Mouse (Mus musculus): ENCODE data around the gene Fxyd7.

The Fxyd7 gene

DNA sequence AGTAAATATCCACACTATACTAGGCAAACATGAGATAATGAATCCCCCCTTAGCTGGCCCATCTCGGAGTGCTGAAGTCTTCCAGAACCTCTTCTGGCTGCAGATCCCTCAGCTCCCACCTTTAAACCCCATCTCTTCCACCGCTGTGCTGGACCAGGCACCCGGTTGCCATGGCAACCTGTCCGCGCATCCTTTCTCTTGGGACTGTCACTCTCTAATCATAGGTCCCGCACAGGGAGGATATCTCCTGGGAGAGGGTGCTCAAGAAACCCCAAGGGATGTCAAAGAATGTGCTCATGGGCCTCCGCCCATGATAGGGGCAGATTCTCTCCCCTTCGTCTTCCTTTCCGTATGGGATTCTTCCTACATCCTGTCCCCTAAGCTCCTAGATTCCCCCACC lies 346 bp downstream of the Fxyd7 start:
- no peak for DNase-seq (ENCODE audit: low read depth, low spot score)

DNA sequence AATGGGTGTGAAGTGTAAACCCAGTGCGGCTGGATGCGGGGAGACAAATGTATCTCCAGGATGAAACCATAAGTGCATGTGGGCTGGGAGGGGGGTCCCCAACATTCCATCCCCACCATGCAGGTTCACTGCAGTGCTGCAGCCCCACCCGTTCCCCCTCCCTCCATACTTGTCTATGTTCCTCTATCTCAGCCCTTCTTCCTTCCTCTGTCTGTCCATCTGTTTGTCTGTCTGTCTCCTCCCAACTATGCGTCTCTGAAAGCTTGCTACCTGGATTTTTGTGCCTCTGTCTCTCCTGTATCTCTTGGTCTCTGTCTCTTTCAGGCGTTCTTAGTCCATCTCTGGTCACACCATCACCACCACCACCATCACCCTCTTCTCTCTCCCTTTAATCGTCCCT lies 780 bp downstream of the Fxyd7 start:
- no peak for DNase-seq (ENCODE audit: low read depth, low spot score)

DNA sequence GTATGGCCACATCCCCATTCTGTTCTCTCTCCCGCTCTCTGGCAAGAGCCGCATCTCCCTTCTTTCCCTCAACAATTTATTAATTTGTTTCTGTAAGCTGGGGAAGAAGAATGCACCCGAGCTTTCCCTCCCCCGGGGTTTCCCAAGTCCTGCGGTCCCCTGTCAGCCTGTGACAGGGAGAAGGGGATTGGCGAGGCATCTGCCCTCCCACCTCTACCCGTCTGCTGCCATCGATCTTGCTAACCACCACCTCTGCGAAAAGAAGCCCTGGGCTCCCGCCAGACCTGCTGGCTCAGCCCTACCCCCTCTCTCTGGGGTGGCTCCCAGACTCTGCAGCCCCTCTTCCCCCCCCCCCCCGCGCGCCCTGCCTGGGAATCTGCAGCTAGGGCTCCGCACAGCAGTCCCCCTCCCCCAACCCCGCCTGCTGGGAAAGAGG lies 1.4 kb downstream of the Fxyd7 start:
- DNase-seq (ENCODE audit: low read depth, low spot score), result no peak

DNA sequence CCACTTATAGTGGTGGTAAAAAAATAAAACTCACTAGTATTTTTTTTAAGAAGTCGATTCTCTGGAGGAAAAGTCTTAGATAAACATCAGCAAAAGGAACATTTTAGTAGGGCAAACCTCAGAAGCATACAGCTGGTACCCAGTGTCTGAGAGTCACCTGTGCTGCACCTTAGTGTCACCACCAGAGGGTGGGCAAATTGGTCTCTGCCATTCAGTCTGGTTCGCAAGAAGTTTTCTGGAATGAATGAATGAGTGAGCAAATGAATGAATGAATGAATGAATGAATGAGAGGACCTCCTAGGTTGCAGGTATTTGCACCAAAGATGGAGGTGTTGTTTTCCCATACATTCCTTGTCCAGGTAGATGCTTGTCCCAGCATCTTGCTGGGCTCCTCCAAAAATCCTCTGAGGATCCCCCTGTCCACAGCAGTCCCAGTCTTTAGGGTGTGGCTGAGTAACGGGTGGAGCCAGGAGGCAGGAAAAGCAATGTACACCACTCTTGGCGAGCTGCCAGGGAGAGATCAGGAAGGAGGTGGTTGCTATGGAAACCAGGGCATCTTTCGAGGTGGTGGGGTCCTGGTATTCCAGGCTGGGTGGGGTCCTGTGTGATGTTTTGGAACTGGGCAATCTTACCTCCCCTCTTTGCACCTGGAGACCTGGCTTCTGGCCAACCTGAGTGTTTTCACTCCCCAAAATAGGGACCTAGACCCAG lies 2.0 kb downstream of the Fxyd7 start:
- no peak for DNase-seq (ENCODE audit: low read depth, low spot score)

DNA sequence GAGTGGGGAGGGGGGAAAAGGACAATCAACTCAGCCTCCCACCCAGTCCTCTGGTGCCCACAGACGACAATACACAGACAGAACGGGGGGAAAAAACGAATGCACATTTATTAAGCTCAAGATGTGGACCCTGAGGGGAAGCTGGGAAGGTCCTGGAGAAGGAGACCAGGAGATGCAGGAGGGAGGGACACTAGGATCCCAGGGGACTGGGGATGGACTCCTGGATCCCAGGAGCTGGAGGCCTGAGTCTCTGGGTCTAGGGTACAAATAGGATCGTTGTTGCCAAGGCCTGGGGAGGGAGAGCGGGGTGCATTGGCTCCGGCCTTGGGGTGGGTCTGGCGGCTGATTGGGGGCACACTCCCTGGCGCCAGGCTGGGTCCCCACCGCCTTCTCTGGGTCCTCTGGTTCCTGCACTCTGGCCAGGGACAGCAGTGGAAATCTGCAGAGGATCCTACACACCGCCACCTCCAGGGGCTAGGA lies 8.8 kb downstream of the Fxyd7 start, which contains the start of gene Fxyd5:
Fxyd5 (minus strand) TSS at position 51 of the 480 bp plus-strand sequence.
- DNase-seq (ENCODE audit: low read depth, low spot score), result no peak

DNA sequence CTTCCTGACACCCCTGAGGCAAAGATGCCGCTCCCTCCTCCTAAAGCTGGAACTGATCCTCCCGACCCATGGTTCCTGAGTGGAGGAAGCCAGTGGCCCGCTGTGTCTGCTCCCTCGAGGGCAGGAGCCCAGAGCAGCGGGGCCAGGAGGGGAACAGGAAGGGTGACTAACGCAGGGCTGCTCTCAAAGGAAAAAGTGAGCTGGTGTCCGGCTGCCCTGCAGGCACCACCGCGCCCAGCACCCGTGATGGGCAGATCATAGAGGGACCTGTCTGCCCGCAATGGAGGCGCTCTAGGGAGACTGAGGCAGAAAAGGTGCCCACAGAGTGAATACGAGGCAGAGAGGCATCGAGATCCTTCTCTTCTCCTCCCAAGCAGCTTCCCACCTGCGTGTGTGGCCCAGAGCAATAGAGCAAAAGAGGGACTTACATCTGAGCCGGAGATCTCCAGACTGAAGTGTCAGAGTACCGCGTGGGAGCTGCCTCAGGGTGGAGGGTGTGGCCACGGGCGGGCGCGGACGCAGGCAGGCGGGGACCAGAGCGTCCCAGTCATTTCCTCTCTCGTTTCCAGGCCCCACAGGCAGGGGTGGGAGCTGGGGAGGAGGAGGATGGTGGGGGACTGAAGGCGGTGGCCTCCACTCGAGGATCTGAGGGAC lies 9.5 kb downstream of the Fxyd7 start:
- DNase-seq (ENCODE audit: low read depth, low spot score), result no peak

DNA sequence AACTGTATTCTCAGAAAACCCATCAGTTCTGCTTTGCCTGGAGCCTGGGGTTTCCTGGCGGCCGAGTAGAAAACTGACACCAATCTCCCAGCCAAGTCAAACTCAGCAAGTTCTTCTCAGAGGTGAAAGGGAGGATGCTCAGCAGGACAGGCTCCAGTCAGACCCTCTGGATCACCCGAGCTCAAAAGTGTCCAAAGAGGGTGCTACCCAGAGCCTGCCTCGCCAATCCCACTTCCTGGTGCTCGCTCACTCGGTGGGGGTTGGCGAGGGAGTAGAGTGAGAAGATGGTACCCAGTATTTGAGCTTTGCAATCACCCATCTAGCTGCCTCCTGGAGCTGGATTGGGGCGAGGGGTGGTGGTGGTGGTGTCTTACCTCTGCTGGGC lies 10.3 kb downstream of the Fxyd7 start:
- DNase-seq (ENCODE audit: low read depth, low spot score), result no peak

DNA sequence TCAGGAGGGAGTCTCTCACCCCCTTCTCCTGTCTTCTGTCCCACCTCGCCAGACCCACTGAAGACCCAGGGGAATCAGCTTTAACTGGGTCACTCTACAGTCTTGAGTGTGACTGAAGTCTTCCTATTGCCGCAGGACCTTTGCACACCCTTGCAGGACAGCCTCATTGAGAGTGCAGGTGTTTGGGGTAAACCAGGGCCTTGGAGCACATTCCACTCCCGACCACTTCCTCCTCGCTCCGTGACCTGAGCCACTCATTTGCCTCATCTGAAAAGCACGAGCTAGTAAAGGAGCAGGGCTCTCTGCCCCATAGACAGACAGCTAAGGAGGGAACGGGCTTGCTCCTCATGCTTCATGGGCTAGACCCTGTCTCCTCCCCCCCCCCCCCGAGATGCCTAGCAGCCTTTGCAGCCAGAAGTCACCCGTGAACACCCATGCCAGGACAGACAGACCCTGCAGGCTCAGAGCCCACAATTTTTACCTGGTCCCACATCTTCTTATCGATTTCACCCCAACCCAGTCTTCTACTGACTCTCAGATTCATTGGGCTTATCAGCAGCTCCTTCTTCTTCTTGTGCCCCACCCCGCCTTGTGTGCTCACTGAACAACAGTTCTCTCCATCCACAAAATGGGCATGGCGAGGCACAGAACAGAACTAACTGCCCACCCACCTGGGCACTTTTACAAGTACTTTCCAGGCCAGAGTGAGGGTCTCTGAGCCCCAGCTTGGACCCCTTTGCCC lies 10.8 kb downstream of the Fxyd7 start:
- no peak for DNase-seq (ENCODE audit: low read depth, low spot score)

DNA sequence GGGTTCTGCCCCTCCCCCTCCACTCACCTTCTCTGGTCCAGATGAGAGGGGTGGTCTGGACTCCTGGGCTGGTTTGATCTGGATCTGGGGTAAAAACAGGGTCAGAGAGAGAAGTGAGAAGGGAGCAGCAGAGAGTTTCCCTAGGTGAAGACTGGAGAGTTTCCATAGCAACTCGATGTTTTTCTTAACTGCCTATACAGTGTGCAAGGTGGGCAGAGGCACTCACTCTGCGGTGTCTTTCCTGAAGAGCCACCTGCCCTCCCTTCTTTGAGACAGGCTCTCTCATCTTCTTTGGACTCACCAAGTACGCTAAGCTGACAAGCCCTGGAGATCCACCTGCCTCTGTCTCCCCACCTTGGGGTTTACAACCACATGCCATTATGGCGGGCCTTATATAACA lies 12.3 kb downstream of the Fxyd7 start:
- DNase-seq (ENCODE audit: low read depth, low spot score), result no peak

DNA sequence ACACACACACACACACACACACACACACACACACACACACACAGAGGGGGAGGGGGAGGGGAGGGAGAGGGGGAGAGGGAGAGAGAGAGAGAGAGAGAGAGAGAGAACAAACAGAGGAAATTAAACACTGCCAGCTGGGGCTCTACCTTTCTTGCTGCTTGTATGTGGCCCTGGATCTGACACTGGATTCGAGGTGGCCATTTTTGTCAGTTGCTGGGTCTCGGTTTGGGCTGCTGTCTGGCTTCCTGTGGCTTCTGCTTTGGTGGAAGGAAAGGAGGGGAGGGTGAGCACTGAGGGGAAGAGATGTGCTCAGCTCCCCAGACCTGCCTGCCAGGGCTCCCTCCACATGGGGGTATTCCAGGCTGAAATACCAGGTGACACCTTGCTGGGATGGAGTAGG lies 13.6 kb downstream of the Fxyd7 start:
- DNase-seq (ENCODE audit: low read depth, low spot score), result no peak

DNA sequence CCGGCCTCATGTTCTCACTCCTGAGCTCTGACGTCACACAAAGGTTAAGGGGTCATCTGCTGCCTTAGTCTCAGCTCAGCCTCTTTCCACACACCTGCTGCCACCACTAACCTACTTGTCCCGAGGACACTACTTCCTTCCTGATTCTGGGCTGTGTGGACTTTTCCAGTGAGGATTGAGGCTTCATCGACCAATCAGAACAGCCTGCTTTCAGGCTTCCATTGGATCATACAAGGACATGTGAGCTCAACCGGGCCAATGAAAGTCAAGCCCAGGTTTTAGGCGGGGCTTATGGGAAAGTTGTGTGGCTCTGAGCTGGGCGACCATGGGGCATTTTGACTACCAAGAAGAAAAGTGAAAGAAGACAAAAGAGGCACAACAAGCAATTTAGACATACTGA lies 14.3 kb downstream of the Fxyd7 start:
- no peak for DNase-seq (ENCODE audit: low read depth, low spot score)

DNA sequence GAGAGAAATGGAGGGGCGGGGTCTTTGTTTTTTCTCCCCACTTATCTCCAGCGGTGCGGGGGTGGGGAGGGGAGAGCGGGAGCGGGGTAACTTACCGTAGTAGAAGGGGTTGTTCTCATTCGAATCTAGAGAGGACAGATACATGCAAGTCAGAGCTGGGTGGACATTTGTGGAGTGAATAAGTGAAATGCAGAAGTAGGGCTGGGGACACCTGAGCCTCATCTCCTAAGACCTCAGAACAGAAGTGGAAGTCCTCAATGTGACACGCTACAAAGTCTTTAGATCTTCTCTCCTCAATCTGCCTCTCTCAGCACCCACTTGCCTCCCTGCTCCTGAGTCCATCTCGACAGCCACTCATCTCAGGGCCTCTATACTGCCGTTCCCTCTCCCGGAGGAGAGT lies 16.0 kb downstream of the Fxyd7 start:
- DNase-seq (ENCODE audit: low read depth, low spot score), result no peak

DNA sequence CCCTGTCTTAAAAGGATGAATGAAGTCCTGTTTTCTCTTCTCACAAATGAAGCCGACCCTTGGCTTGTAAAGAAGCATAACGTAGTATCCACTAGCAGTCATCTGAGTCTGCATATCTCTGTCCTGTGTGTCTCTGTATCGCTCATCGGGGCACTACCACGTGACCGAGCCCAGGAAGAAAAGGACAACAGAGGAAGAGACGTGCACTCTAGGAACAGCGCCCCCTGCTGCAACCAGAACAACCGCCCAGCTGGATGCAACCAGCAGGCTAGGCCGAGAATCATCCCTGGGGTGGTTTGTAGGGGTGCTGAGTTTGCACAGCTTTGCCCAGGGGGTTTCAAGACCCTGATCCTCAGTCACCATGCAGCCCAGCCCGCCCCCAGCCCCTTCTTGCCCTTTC lies 16.5 kb downstream of the Fxyd7 start:
- no peak for DNase-seq (ENCODE audit: low read depth, low spot score)

DNA sequence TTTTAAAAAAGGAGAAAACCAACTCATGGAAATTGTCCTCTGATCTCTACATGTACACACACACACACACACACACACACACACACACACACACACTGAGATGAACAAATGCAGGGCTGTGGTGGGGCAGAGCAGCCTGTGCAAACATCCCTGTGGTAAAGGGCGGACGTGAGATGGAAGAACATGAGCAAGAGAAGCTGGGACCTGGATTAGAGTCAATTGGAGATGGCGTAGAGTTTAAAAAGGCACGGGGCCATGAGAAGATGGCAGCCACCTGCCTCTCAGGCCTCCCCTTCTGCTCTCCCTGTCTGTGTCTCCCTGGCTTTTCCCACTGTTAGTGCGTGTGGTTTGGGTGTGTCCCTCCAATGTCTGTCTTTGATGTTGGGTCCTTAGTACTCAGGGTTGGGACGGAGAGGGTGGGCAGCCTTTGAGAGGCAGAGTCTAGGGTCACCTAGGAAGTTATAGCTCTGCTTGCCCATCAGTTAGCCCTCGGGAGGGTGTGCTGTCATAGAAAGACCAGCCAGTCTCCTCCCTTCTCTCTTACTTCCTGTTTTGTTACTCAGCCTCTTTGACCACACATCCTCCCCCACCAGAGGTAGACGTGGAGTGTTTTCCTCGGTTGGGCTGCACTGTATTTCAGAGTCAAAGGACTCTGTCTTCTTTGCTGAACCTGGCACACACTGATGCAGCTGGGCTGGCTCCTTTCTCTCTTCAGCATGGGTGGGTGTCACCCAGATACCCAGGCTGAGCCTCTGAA lies 17.7 kb downstream of the Fxyd7 start:
- DNase-seq (ENCODE audit: low read depth, low spot score), result no peak

DNA sequence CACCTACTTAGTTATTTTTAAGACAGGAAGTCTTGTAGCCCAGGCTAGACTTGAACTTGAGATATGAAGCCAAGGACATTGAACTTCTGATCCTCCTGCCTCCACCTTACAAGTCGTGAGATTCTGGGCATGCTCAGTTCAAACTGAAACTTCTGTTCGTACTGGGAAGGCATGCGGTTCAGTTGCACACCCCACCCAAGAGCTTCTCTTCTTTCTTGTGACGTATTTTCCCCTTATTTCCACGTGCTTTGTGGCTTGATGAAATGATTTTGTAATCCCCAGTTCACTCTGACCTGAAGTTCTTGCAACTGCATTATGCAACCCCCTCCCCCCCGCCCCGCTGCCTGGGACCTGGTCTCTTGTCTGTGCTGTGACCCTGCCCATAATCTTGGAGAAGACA lies 19.5 kb downstream of the Fxyd7 start:
- DNase-seq (ENCODE audit: low read depth, low spot score), result no peak

DNA sequence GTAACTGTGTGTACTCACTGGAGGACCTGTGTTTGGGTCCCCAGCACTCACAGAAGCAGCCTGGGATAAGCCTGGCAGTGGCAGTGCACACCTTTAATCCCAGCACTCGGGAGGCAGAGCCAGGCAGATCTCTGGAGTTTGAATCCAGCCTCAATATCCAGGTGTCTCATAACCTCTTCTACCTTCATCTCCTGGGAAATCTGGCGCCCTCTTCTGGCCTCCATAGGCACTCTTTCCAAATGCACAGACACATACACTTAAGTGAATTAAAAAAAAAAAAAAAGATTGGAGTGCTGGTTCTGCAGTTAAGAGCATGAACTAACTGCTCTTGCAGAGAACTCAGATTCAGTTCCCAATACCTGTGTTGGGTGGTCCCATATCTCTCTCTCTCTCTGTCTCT lies 20.6 kb downstream of the Fxyd7 start:
- no peak for DNase-seq (ENCODE audit: low read depth, low spot score)

DNA sequence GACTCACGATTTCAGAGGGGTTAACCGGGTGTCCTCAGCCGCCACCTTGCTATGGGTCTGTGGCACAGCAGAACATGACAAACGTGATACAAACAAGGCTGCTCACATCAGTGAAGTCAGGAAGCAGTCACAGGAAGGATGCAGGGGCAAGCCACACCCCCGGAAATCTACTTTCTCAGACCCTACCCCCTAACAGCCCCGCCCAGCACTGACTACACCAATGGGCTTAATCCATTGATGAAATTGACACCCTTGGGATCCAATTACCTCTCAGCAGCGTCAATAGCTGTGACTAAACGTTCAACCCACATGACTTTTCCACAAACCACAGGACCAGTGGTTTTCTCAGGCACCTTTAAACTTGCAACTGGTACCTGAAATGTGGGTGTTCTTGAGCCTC lies 22.7 kb downstream of the Fxyd7 start:
- no peak for DNase-seq (ENCODE audit: low read depth, low spot score)

DNA sequence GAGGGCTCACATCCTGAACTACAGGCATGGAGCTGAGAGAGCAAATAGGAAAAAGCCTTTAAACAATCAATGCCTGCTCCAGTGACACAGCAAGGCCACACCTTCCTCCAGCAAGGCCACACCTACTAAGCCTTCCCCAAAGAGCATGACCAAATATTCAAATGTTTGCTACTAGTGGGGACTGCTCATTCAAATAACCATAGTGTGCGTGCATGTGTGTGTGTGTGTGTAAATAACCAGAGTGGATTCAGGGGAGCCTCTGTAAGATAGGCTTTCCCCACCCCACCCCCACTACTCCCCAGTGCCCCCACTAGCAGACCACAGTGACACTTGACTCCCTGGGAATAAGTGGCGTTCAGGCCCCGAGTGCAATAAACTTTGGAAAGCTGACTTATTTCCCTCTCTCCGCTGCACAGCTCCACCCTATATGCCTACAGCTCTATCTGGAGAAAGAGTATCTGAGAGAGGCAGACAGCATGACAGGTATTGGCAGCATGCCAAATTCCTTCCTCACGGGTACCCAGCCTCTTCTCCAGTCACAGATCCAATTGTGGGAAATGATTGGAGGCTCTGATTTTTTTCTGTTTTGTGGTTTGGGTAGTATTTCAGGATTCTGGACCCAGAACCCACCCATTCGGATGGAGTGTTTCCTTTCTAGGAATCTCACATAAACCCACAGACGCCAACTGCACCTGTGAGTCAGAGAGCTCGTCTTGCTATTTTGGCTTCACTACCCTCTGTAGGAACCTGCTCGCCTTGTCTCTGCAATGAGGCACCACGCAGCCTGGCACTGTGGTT lies 34.0 kb downstream of the Fxyd7 start:
- no peak for DNase-seq (ENCODE audit: low read depth, low spot score)

DNA sequence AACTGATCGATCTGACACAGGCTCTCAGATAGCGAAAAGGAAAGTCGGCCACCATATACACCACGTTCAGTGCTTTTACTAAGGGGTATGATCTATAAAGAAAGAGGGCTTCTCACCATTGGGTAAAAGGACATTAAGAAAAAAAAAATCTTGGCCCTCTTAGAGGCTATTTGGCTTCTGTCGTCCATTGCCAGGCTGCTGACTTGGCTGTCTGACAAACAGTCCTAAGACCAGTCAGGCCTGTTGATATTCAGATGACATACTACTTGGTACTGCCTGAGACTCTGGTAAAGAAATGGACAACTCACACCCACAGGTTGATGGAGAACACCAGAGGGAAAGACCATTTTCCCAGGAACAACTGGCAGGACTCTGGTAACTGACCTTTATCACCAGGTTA lies 38.3 kb downstream of the Fxyd7 start:
- no peak for DNase-seq (ENCODE audit: low read depth, low spot score)

DNA sequence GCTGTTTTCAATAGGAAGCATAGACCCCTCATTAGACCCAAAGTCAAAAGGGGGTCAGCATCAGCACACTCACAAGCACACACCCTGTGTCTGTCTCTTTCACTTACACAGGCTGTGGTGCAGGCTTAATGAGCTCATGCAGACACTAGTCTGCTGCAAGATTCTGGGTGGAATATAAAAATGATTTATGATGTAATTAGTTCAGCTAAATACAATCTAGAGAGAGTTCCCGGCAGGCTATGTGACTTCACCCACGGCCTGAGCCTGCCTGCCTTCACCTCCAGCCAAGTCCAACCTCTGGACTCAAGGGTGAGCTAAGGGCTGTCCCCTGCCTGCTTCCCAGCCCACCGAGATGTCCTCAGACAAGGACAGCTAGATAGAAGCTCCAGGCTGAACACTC lies 42.4 kb downstream of the Fxyd7 start:
- DNase-seq (ENCODE audit: low read depth, low spot score), result no peak

DNA sequence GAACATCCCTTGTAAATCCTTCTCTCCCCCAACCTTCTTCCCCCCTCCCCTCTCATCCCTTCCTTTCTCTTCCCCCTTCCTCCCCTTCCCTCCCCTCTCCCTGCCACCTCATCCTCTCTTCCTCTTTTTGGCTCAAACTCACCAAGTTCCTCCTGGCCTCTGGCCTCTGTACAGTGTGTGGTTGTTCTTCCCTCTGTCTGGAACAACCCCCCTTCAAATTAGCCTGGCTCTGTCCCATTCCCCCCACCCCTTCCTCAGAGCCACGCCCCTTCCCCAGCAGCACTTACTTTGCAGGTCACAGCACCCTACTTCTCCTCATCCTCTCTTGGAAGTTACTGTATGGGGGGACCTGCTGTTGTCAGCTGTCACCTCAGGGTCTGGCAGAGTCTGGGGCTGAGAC lies 43.1 kb downstream of the Fxyd7 start:
- DNase-seq (ENCODE audit: low read depth, low spot score), result no peak
